Mouse (Mus musculus) gastrocnemius, adult 18-20 months (tissue): Measurements from ENCODE around the gene Znhit3. TPM values are rescaled to one million over a fixed set of nuclear protein-coding genes. Genes with fewer than 3 reads are reported as not detected.
"Not testable (repeated sequence)": the region's sequence is repeated elsewhere in the genome, so short reads cannot be mapped to it uniquely, and the experiment has no call there.

ENCODE experiments used
- DNase-seq: peaks from one replicate; pipeline ENCODE4 v3.0.0; 2021; ENCODE audit warnings: low spot score
- microRNA-seq: library from miRNA; unstranded; fragments of <30 nt; microRNA quantifications from one replicate; pipeline ENCODE4 v1.2.0, GENCODE M21; 2021
- total RNA-seq, 2 experiments: library from RNA; stranded (reverse); gene quantifications; 2 replicates each; pipeline ENCODE4 v1.2.3; 2021

Znhit3 gene
- total RNA-seq, 2 experiments from 2014 or later, result 15.6 to 17.3 TPM

DNA sequence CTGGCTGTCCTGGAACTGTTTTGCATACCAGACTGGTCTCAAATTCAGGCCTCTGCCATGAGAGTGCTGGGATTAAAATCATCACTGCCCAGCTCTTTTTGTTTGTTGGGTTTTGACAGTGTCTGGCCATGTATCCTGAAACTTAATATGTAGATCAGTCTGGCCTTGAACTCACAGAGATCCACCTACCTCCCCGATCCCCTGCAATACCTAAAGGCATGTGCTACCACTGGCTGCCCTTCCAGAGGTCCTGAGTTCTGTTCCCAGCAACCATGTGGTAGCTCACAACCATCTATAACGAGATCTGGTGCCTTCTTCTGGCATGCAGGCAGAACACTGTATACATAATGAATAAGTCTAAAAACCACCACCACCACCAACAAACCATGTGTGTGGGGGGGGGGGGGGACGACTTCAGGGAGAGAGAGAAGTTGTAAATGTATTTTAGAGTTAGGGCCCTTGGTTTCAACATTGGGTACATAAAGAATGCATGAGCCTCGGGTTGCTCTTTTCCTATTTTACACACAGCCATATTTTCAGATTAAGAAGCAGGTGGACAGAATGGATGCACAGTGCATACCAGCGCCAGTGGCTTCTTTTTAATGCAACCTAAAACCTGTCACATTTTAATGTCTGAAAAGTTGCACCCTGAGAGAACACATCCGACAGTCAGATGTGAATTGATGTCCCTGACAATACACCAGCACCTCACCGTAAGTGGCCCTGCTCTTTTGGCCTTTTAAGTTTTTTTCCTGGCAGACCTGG is 37.0 kb downstream of the Znhit3 start:
- no peak for DNase-seq

DNA sequence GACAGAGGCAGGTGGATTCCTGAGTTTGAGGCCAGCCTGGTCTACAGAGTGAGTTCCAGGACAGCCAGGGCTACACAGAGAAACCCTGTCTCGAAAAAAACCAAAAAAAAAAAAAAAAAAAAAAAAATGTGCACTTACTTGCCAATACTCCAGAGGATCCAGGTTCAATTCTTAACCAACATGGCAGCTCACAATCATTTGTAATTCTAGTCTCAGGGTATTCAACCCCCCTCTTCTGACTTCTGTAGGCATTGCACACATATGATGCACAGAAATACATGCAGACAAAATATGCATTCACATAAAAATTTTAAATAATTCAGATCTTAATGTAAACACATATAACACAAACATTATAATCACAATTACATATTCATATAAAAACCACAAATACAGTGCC is 40.1 kb downstream of the Znhit3 start:
- not testable (repeated sequence) for DNase-seq

GRCm38 (mm10) chr11:84873042-84873833 is 42.9 kb downstream of the Znhit3 start:
- DNase-seq, result no peak

DNA sequence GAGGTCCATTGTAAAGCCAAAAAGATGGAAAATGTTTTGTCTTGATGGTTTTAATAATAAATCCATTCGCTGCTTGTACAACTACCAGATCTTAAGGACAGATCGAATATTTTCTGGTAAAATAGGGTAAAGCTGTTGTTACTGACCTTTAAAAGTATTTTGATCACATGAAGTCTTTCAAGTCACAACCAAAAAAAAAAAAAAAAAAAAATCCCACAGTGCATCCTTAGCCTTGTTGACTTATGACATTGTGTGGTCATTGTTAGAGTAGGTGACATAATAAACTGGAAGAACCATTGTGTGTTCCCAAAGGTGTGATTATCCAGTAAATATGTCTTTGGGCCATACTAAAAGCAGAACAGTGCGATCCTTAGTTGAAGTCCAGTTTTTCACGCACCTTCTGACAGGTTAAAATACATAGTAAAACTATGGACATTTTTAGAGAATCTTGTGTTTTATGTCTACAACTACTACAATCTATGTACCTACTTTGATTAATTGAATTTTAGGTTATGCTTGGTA is 44.6 kb downstream of the Znhit3 start:
- DNase-seq, result no peak

- no peak for DNase-seq
Measured at GRCm38 (mm10) chr11:84871046-84871445, 45.1 kb downstream of the Znhit3 start.

DNA sequence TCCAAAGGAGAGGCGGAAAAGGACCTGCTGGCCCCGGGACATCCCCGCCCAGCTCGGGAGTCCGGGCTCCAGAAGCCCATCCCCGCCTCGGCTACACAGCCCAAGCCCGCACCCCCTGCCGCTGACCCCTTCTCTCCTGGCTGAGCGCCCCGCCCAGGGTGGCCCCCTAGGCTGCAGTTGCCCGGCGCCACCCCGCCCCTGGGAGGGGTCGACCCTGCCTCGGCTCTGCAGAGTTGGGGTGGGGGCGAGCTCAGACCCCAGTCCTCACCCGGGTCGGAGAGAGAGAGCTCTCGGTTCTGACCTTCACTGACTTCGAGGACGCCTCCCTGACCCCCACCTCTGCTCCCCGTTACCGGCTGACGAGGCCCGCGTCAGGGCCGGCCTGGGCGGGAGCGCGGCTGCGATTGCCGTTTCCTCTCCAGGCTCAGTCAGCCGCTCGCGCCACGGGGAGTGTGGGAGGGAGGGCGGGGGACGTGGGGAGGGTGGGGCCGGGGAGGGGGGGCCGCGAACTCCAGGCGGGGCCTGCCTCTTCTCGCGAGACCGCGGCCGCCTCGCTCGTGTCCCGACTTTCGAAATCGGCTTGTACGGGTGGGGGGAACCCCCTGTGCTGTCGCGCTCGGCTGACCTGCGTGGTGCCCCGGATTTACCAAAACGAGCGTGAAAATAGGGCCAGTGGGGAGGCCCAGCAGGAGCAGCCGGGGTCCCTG is 45.7 kb downstream of the Znhit3 start, which contains the start of gene Ggnbp2:
Gene Ggnbp2, minus strand, starts transcription at position 481 of the 707 bp plus-strand sequence.
- peak; percentile 92 for DNase-seq

DNA sequence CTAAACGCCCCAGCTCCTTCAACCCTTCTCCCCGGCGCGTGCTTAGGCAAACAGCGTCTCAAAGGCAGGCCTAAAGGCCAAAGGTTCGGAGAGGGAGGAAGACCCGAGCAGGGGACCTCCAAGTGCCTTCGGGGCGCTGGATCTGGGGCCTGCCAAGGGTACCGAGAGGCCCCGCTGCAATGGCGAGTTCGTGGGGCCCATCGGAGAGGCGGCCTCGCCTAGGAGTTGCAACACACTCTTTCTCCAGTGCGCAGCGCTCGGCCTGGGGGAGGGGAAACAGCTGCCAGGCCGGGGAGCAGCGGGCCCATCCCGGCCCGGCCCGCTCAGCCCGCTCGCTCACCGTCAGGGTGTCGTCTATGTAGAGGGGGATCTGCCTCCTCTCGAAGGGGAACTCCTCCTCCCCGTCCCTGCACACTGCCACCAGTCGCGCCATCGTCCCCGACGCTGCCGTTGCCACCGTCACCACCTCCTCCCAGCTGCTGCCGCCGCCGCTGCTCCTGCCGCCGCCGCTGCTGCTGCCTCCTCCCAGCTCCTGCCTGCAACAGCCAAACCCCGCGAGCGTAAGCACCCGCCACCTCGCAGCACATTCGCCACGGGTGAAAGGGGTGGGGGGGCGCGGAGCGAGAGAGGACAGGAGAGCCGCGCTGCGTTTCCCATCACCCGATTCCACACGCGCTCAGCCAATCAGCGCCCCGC is 46.5 kb downstream of the Znhit3 start:
- peak; percentile 91 for DNase-seq

DNA sequence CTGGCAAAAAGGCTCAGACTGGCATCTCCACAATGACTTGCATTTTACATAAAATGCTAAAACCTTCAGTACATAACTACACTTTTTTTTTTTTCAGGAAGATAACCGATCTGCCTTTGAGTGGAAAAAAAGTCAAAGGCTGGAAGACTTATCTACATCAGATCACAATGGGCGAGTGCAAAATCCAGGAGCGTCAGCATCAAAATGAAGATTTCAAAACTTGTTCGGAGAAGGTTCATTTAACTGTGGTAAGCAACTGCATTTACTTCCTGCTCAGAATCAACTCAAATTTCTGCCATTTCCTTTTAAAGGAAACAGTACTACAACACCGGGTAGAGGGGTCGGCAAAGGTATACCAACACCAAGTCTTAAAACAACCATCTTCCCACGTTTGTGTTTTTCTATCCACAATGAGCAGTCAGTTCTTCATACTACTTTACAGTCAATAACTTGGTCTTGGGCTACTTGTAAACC is 47.3 kb downstream of the Znhit3 start:
- no peak for DNase-seq

GRCm38 (mm10) chr11:84867586-84867985 is 48.6 kb downstream of the Znhit3 start:
- no peak for DNase-seq

DNA sequence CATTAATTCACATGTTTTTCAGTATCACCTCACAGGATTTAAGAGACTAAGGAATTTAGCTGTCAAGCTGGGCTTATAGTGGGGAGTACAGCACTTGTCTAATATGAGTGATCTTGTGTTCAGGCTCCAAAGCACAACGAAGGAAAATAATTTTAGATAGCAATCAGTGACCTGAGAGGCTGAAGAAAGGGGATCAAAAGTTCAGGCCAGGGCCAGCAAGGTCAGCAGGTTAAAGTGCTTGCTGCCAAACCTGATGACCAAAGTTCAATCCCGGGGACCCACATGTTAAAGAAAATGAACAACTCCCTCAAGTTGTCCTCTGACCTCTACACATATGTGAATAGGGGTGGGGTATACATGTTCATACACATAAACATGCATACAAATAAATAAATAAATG is 50.9 kb downstream of the Znhit3 start:
- DNase-seq, result no peak

Small RNA genes lying within 50 kb of the gene (microRNA-seq; reads per million reads assigned to microRNA genes)
- gene Gm23564, result not detected

Other genes with a start within 250 kb of the Znhit3 start
- 1 to 10 TPM; 4.7 to 6.2 TPM for gene Mrm1, start 96.9 kb downstream of the Znhit3 start, total RNA-seq
- 10 to 100 TPM; 25.5 to 31.0 TPM for gene Dhrs11, start 87.4 kb downstream of the Znhit3 start, total RNA-seq
- gene Ggnbp2, start 45.5 kb downstream of the Znhit3 start, total RNA-seq, result 10 to 100 TPM; 31.6 to 32.4 TPM
- gene Myo19, start 36.2 kb downstream of the Znhit3 start, total RNA-seq, result 1 to 10 TPM; 1.4 to 2.4 TPM
- gene Pigw, start 36.1 kb downstream of the Znhit3 start, total RNA-seq, result 1 to 10 TPM; 3.8 to 5.9 TPM
- gene Car4, start 41.4 kb upstream of the Znhit3 start, total RNA-seq, result 1 to 10 TPM; 4.8 to 5.8 TPM
- gene Usp32, start 223.8 kb upstream of the Znhit3 start, total RNA-seq, result 10 to 100 TPM; 11.2 to 12.7 TPM